Mouse (Mus musculus): Measurements from ENCODE around the gene Tle2. TPM values are rescaled to one million over a fixed set of nuclear protein-coding genes. Genes with fewer than 3 reads are reported as not detected.
A peak's percentile ranks its signal among the peaks of the same experiment; 100 is the strongest.

Gene Tle2
- polyA plus RNA-seq, 1 experiment from 2014 or later, result 29.9 TPM

- Histone ChIP-seq H3K36me3 (ENCODE audit: insufficient read depth, low read length) (no peaks in the 10 kb centered on the region), H3K27ac (ENCODE audit: low read length) (peak overlapping the region; percentile 85), H3K4me1 (ENCODE audit: insufficient read depth, low read depth, low read length) (peaks cover 24% of the 10 kb centered on the region; the same call in 1 of the 2 replicates), H3K9ac (replicated peaks; ENCODE audit: low read depth) (peak overlapping the region; percentile 87), H3K4me2 (replicated peaks; ENCODE audit: low read depth, low read length) (peak overlapping the region; percentile 84), H3K4me3 (ENCODE audit: low read depth, low read length) (peak overlapping the region; percentile 90), H3K9me3 (ENCODE audit: low read length) (no peaks in the 10 kb centered on the region), H3K27me3 (replicated peaks; ENCODE audit: insufficient read depth, low read length) (no peaks in the 10 kb centered on the region)
- TF ChIP-seq EP300 (IDR thresholded peaks at IDR 0.05) (no peak), CTCF (IDR thresholded peaks at IDR 0.05) (peak; percentile 7; the same call in 1 of the 2 replicates)
- peak; percentile 61 for DNase-seq (ENCODE audit: low spot score)
- under 1% methylated on average over 22 of the region's 36 CpGs for WGBS
- ATAC-seq, result peak; percentile 35
These were observed 14.5 kb upstream of the Tle2 start for GRCm38 (mm10) chr10:81559627-81560539.

DNA sequence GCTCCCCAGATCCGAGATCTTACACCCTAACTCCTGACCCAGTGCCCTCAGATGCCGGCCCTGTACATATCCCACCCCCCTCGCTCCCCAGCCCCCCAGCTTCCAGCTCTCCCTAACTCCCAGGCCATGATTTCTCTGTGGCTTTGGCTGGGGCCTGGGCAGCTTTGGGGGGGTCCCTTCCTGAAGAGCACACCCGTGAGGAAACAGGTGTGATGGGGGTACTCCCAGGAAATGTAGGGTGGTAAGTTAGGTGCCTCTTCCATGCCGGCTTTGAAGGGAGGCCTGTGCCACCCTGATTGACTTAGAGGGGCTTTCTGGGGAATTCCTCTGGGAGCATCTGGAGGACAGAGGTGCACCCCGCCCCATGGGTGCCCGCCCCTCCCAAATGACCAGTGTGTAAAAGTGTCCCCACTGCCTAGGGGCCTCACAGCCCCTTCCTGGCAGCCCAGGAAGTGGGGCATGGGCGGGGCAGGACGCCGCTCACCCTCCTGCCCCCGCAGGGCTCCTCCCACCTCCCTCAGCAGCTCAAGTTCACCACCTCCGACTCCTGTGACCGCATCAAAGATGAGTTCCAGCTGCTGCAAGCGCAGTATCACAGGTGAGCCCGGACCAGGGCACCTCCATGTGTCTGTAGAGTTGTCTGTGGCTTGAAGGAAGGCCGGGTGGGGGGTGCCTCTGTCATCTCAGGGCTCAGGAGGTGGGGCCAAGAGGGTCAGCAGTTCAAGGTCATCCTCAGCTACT lies 13.5 kb upstream of the Tle2 start:
- DNase-seq (ENCODE audit: low spot score) (peak; percentile 80), ATAC-seq (peak; percentile 27)
- Histone ChIP-seq H3K9me3 (ENCODE audit: low read length) (no peaks in the 10 kb centered on the region), H3K27me3 (replicated peaks; ENCODE audit: insufficient read depth, low read length) (no peaks in the 10 kb centered on the region), H3K4me1 (ENCODE audit: insufficient read depth, low read depth, low read length) (peaks cover 24% of the 10 kb centered on the region; the same call in 1 of the 2 replicates), H3K9ac (replicated peaks; ENCODE audit: low read depth) (peak overlapping the region; percentile 87), H3K4me2 (replicated peaks; ENCODE audit: low read depth, low read length) (peak overlapping the region; percentile 84), H3K27ac (ENCODE audit: low read length) (peak overlapping the region; percentile 85), H3K4me3 (ENCODE audit: low read depth, low read length) (peak overlapping the region; percentile 90), H3K36me3 (ENCODE audit: insufficient read depth, low read length) (no peaks in the 10 kb centered on the region)
- 9% methylated on average over 16 of the region's 16 CpGs for WGBS
- no peak for TF ChIP-seq EP300 (IDR thresholded peaks at IDR 0.05)
- no peak for TF ChIP-seq CTCF (IDR thresholded peaks at IDR 0.05)

DNA sequence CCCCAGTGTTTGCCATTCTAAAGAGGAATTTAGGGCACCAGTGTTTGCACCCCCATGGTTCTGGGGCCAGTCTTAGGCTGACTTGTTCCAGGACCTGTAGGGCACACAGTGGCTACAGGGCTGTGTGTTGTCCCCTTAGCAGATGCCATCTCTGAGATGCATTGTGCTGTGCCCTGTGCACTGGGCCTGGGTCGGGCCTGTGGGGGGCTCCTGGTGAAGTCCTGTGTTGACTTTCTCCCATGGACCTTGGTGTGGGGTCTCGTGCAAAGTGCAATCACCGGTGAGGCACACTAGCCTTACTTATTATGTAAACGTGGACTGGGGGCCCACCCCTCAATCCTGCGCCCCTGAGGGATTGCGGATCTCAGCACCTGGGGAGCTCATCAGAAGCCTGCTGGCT lies 11.9 kb upstream of the Tle2 start:
- no peaks in the 10 kb centered on the region for H3K9me3 ChIP-seq (ENCODE audit: low read length)
- no peaks in the 10 kb centered on the region for H3K36me3 ChIP-seq (ENCODE audit: insufficient read depth, low read length)
- DNase-seq (ENCODE audit: low spot score) (no peak), ATAC-seq (no peak)
- H3K4me1 ChIP-seq (ENCODE audit: insufficient read depth, low read depth, low read length), result peaks cover 24% of the 10 kb centered on the region; the same call in 1 of the 2 replicates
- no peak overlapping the region for H3K27ac ChIP-seq (ENCODE audit: low read length)
- WGBS, result 72% methylated on average over 6 of the region's 6 CpGs
- H3K4me2 ChIP-seq (replicated peaks; ENCODE audit: low read depth, low read length), result no peak overlapping the region
- no peak overlapping the region for H3K9ac ChIP-seq (replicated peaks; ENCODE audit: low read depth)
- H3K27me3 ChIP-seq (replicated peaks; ENCODE audit: insufficient read depth, low read length), result no peaks in the 10 kb centered on the region
- TF ChIP-seq EP300 (IDR thresholded peaks at IDR 0.05) (no peak), CTCF (IDR thresholded peaks at IDR 0.05) (no peak)
- H3K4me3 ChIP-seq (ENCODE audit: low read depth, low read length), result no peak overlapping the region

DNA sequence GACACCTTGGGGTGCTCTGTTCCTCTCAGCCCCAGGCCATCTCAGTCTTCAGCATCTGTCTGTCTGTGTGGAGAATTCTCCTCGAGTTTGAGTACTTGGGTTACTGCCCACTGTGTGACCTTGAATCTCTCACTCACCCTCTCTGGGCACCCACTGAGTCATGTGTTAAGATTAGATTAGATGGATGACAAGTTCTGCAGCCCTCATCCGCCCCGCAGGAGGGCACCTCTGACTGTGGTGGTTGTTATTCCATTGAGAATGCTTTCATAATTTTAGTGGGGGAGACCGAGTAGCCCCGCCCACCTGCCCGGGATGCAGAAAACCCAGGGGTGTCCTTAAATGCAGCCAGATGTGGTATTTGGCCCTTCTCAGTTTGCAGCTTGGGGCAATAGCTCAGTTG lies 10.9 kb upstream of the Tle2 start:
- Histone ChIP-seq H3K9ac (replicated peaks; ENCODE audit: low read depth) (no peak overlapping the region), H3K4me3 (ENCODE audit: low read depth, low read length) (no peak overlapping the region)
- TF ChIP-seq EP300 (IDR thresholded peaks at IDR 0.05) (no peak), CTCF (IDR thresholded peaks at IDR 0.05) (no peak)

GRCm38 (mm10) chr10:81564216-81564615 lies 10.1 kb upstream of the Tle2 start:
- peak overlapping the region; percentile 66 for H3K27ac ChIP-seq (ENCODE audit: low read length)
- DNase-seq (ENCODE audit: low spot score) (peak; percentile 81), ATAC-seq (peak; percentile 54)
- H3K4me1 ChIP-seq (ENCODE audit: insufficient read depth, low read depth, low read length), result peaks cover 31% of the 10 kb centered on the region; the same call in 1 of the 2 replicates
- H3K9ac ChIP-seq (replicated peaks; ENCODE audit: low read depth), result no peak overlapping the region
- H3K27me3 ChIP-seq (replicated peaks; ENCODE audit: insufficient read depth, low read length), result no peaks in the 10 kb centered on the region
- TF ChIP-seq EP300 (IDR thresholded peaks at IDR 0.05), result no peak
- TF ChIP-seq CTCF (IDR thresholded peaks at IDR 0.05), result no peak
- H3K4me3 ChIP-seq (ENCODE audit: low read depth, low read length), result peak overlapping the region; percentile 14; the same call in 1 of the 2 replicates
- H3K36me3 ChIP-seq (ENCODE audit: insufficient read depth, low read length), result no peaks in the 10 kb centered on the region
- H3K9me3 ChIP-seq (ENCODE audit: low read length), result no peaks in the 10 kb centered on the region
- 5% methylated on average over 9 of the region's 10 CpGs for whole genome bisulfite sequencing
- peak overlapping the region; percentile 51 for H3K4me2 ChIP-seq (replicated peaks; ENCODE audit: low read depth, low read length)

More for the DNA sequence above, 10.9 kb upstream of the Tle2 start:
- DNase-seq (ENCODE audit: low spot score) (no peak), ATAC-seq (no peak)
- 25% methylated on average over 6 of the region's 6 CpGs for whole genome bisulfite sequencing
- Histone ChIP-seq H3K27me3 (replicated peaks; ENCODE audit: insufficient read depth, low read length) (no peaks in the 10 kb centered on the region), H3K9me3 (ENCODE audit: low read length) (no peaks in the 10 kb centered on the region), H3K4me1 (ENCODE audit: insufficient read depth, low read depth, low read length) (peaks cover 26% of the 10 kb centered on the region; the same call in 1 of the 2 replicates), H3K27ac (ENCODE audit: low read length) (no peak overlapping the region; the same call in 1 of the 2 replicates), H3K36me3 (ENCODE audit: insufficient read depth, low read length) (no peaks in the 10 kb centered on the region), H3K4me2 (replicated peaks; ENCODE audit: low read depth, low read length) (no peak overlapping the region; the same call in 1 of the 2 replicates)

DNA sequence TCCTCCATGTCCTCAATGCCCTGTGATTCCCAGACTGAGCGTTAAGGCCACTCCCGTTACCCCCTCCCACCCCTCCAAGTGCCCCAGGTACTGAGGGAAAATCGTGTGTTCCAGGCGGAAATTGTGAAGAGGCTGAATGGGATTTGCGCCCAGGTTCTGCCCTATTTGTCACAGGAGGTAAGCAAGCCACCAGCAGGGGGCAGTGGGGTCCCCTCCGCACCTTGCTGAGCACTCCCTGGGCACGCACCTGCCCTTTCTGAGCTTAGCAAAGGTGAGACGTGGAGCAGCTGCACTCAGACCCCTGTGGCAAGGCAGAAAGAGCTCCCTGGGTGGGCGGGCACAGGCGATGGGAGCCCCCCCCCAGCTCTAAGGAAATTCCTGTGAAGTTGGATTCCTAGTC lies 9.6 kb upstream of the Tle2 start:
- no peaks in the 10 kb centered on the region for H3K27me3 ChIP-seq (replicated peaks; ENCODE audit: insufficient read depth, low read length)
- WGBS, result 39% methylated on average over 10 of the region's 10 CpGs
- no peak overlapping the region for H3K9ac ChIP-seq (replicated peaks; ENCODE audit: low read depth)
- H3K4me3 ChIP-seq (ENCODE audit: low read depth, low read length), result no peak overlapping the region
- no peaks in the 10 kb centered on the region for H3K36me3 ChIP-seq (ENCODE audit: insufficient read depth, low read length)
- ATAC-seq (no peak), DNase-seq (ENCODE audit: low spot score) (peak; percentile 65)
- no peaks in the 10 kb centered on the region for H3K9me3 ChIP-seq (ENCODE audit: low read length)
- TF ChIP-seq EP300 (IDR thresholded peaks at IDR 0.05) (no peak), CTCF (IDR thresholded peaks at IDR 0.05) (peak; percentile 81)
- no peak overlapping the region for H3K4me2 ChIP-seq (replicated peaks; ENCODE audit: low read depth, low read length)
- H3K4me1 ChIP-seq (ENCODE audit: insufficient read depth, low read depth, low read length), result peaks cover 31% of the 10 kb centered on the region; the same call in 1 of the 2 replicates
- no peak overlapping the region for H3K27ac ChIP-seq (ENCODE audit: low read length)

Measured in lung, postnatal 0 days (tissue).